Mouse (Mus musculus) spleen, adult 2 months (tissue): Measurements from ENCODE around the gene Nubp2. TPM values are rescaled to one million over a fixed set of nuclear protein-coding genes. Genes with fewer than 3 reads are reported as not detected.

Experiments used
- DNase-seq, 2 experiments: peaks; one replicate each; pipeline versions ENCODE4 v3.0.0 to v3.0.0-alpha.2; 2012 to 2021; ENCODE audit warnings: low spot score in 2 of 2, low read depth in 1 of 2
- H3K27ac ChIP-seq: fragments of 200-500 bp; 2 replicates; pipeline ENCODE4 v1.5.1; 2012; ENCODE audit warnings: low read length, inconsistent platforms; ENCODE audit not compliant: insufficient read depth
- H3K27me3 ChIP-seq: fragments of 200-500 bp; 2 replicates; pipeline ENCODE4 v1.6.1; 2012; ENCODE audit warnings: mild to moderate bottlenecking, moderate library complexity, low read length, inconsistent platforms; ENCODE audit not compliant: control insufficient read depth, insufficient read depth
- H3K36me3 ChIP-seq: fragments of 200-500 bp; 2 replicates; pipeline ENCODE4 v1.6.1; 2012; ENCODE audit warnings: mild to moderate bottlenecking, low read length, inconsistent platforms; ENCODE audit not compliant: control insufficient read depth, insufficient read depth
- H3K4me1 ChIP-seq: fragments of 200-500 bp; 2 replicates; pipeline ENCODE4 v1.6.1; 2011; ENCODE audit warnings: inconsistent platforms; ENCODE audit not compliant: control insufficient read depth, insufficient read depth, insufficient read length
- H3K4me3 ChIP-seq: fragments of 200-500 bp; 2 replicates; pipeline ENCODE4 v1.5.1; 2011; ENCODE audit warnings: mild to moderate bottlenecking, inconsistent platforms; ENCODE audit not compliant: insufficient read depth, insufficient read length; ENCODE audit errors: extremely low read depth
- CTCF ChIP-seq: fragments of 200-500 bp; IDR thresholded peaks from 2 replicates; pipeline ENCODE4 v1.5.1; 2011; ENCODE audit warnings: mild to moderate bottlenecking, inconsistent platforms; ENCODE audit not compliant: insufficient read depth, insufficient read length, insufficient replicate concordance; ENCODE audit errors: extremely low read depth
- POLR2A ChIP-seq: fragments of 200-500 bp; IDR thresholded peaks from 2 replicates; pipeline ENCODE4 v1.6.1; 2011; ENCODE audit warnings: low read depth, low read length, inconsistent platforms
- WGBS: fragments of 180-500 bp; shearing (Covaris S2); methylation state at CpG from one replicate; pipeline ENCODE4 v1.1.7; 2018; 5-methylcytosine and 5-hydroxymethylcytosine counted together
- polyA plus RNA-seq: library from polyadenylated mRNA; depleted of rRNA; stranded (reverse); fragments of >200 nt; gene quantifications from 2 replicates; pipeline ENCODE4 v1.2.3, GENCODE M21; 2012

Gene Nubp2
- polyA plus RNA-seq, 1 experiment: 43.5 TPM

DNA sequence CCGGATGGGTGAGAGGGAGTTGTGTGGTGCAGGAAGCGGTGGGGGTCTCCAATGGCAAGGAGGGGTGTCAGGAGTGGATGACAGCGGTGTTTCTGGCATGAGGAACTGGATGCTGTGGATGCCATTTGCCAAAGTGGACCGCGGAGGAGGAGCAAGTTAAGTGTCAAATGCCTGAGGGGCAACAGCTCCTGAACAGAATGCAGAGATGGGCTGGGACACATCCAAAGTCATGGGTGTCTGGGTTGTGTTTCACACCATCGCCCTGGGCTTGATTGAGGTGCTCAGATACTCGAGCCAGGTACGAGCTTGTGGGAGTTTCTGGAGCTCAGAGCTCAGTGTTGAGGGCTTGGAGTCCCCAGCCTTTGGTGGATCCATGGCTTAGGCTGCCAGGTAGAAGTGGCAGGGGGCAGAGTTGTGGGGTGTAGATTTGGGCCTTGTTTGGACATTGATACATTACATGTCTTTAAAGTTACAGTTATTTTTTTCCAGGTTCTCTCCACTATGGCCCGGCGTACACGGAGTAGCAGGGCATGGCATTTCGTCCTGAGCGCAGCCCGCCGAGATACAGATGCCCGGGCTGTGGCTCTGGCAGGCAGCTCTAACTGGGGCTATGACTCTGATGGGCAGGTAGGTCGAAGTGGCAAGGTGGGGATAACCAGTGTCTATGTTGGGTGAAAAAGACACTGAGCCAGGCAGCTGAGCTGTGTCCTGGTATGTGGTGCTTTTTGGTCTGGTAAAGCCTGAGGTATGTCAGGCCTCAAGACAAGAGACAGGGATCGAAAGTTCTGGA is 1.3 kb upstream of the Nubp2 start:
- 64% methylated on average over 18 of the region's 18 CpGs for WGBS
- TF ChIP-seq CTCF (no peak), POLR2A (no peak)
- DNase-seq: no peak
- H3K4me1 ChIP-seq: peaks cover 13% of the 10 kb centered on the region
- H3K4me3 ChIP-seq: peak overlapping the region; percentile 71
- H3K27ac ChIP-seq: peak overlapping the region; percentile 76; the same call in 1 of the 2 replicates
- peaks cover 24% of the 10 kb centered on the region for H3K36me3 ChIP-seq
- no peaks in the 10 kb centered on the region for H3K27me3 ChIP-seq

DNA sequence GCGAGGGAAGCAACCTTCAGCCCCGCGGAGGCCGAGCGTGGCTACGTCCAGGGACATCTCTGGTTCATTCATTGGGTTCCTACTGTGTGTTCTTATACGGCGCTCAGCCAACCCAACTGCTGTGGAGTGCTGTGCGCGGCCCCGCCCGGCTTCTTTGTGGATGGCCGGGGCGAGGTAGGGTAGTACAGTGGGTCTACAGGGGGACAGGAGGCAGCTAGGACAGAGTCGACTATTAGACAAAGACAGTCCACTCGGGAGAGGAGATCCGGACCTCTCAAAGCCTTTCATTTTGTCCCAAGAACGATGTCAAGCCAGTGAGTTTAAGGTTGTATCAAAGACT is 753 bp upstream of the Nubp2 start:
- under 1% methylated on average over 18 of the region's 18 CpGs for WGBS
- DNase-seq: no peak
- Histone ChIP-seq H3K27ac (peak overlapping the region; percentile 76), H3K4me1 (peaks cover 13% of the 10 kb centered on the region), H3K36me3 (peaks cover 20% of the 10 kb centered on the region), H3K27me3 (no peaks in the 10 kb centered on the region), H3K4me3 (peak overlapping the region; percentile 71)
- TF ChIP-seq POLR2A (no peak), CTCF (no peak)

DNA sequence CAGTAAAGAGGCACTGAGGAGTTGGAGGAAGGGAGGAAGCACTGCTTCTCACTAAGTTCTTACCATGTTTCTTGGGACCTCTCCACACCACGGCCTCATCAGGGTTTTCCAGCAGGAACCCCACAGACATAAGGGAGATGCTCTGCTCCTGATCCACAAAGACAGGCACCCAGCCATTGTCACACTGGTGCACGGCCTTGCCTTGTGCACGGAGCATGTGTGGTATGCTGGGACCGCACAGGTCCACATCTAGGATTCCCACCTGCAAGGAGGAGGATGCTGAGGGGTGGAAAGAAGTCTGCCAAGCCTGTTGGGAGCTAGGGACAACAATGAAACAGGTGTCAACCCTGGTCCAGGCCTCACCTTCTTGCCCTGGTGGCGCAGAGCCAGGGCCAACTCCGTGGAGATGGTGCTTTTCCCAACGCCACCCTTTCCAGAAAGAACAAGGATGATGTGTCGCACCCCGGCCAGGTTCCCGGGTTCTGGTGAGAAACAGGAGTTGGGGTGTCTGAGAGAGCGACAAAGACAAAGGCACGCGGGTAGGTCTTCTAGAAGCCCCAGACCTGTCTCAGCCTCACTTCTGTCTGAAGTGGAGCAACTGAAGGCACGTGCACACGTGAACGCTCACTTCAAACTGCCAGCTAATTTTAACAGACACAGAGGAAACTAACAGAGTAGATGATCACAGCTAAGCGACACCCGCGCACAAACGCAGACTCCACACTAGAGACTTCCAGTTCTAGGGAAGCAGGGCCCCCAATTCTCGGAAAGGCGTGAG is 604 bp downstream of the Nubp2 start:
- Histone ChIP-seq H3K27me3 (no peaks in the 10 kb centered on the region), H3K4me3 (peak overlapping the region; percentile 88), H3K4me1 (peaks cover 13% of the 10 kb centered on the region), H3K36me3 (peaks cover 13% of the 10 kb centered on the region), H3K27ac (peak overlapping the region; percentile 63)
- no peak for DNase-seq
- TF ChIP-seq POLR2A (no peak), CTCF (no peak)
- WGBS: 23% methylated on average over 22 of the region's 22 CpGs

DNA sequence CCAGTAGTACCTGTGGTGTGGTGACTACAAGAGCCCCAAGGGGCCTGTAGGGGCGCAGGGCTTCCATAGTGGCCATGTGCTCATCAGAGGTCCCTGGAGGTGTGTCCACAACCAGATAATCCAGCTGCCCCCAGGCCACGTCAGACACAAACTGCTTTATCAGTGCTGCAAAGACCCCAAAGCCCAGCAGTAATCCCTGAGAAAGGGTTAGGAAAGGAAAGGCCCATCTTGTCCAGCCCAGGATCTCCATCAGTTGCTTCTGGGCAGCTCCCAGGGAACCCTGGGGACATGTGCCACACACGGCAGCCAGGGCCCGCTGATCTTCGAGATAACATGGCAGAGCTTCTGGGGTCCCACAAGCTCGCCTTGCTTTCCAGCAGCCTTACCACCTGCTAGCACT is 1.8 kb downstream of the Nubp2 start:
- Histone ChIP-seq H3K4me3 (no peak overlapping the region), H3K27ac (no peak overlapping the region), H3K36me3 (peaks cover 10% of the 10 kb centered on the region), H3K4me1 (peaks cover 13% of the 10 kb centered on the region), H3K27me3 (no peaks in the 10 kb centered on the region)
- 93% methylated on average over 6 of the region's 6 CpGs for WGBS
- no peak for DNase-seq
- TF ChIP-seq CTCF: no peak
- no peak for TF ChIP-seq POLR2A

DNA sequence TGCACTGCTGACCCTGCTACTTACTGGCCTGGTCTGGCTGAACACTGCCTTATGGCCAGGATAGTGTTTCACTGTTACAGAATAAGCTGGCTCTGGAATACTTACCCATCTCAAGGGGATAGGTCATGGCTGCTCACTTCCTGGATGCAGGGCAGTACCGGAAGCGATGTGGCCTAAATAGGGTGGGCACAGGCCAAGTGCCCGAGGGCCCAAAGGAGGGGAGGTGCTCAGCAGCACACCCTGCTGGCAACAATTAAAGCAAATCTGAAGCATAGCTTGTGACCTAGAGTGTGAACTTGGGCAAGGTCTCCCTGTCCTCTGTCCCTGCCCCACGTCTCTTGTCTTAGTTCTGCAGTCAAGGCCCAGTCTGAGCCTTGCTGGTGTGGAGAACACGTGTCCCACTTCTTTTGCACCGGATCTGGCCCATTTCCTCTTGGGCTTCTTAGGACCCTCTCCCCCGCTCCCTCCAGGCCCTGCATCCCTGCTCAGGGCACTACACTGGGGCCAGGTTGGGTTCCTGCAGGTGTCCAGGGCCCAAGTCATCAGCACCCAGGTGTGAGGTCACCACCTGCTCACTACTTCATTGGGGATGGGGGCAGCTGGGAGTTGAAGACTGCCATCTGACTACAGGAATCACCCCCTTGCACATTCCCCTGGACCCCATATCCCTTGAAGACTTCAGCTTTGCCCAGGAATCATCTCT is 4.3 kb downstream of the Nubp2 start:
- peak in 1 of 2 experiments; percentile 28 for DNase-seq
- H3K4me1 ChIP-seq: peaks cover 6% of the 10 kb centered on the region
- no peak for TF ChIP-seq POLR2A
- peak; percentile 39; the same call in 1 of the 2 replicates for TF ChIP-seq CTCF
- peaks cover 10% of the 10 kb centered on the region for H3K36me3 ChIP-seq
- WGBS: 42% methylated on average over 7 of the region's 7 CpGs
- no peak overlapping the region for H3K27ac ChIP-seq
- no peaks in the 10 kb centered on the region for H3K27me3 ChIP-seq
- no peak overlapping the region for H3K4me3 ChIP-seq

DNA sequence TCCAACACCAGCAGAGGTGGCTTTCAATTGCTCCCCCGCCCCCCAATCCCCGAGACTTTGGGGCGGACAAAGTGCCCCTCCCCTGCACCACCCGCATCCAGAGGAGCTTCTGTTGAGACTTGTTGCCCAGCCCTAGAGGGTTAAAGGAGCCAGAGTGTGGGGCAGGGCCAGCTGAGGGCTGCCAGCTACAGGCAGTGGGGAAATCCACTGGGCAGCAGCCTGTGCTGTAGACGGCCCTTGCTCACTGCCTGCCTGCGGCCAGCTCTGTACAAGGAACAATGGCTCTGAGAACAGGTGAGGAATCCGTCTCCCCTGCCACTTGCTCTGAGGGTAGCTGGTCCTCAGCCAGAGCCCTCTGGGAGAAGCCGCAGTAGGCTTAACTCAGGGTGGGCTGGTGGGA is 7.6 kb downstream of the Nubp2 start:
- DNase-seq: no peak
- H3K27me3 ChIP-seq: no peaks in the 10 kb centered on the region
- H3K4me3 ChIP-seq: no peak overlapping the region
- 84% methylated on average over 8 of the region's 8 CpGs for WGBS
- TF ChIP-seq CTCF (no peak), POLR2A (no peak)
- H3K36me3 ChIP-seq: peaks cover 7% of the 10 kb centered on the region
- no peaks in the 10 kb centered on the region for H3K4me1 ChIP-seq
- H3K27ac ChIP-seq: no peak overlapping the region
